Mouse (Mus musculus): ENCODE data around the gene Ak1. TPM values are rescaled to one million over a fixed set of nuclear protein-coding genes. Genes with fewer than 3 reads are reported as not detected.

Gene Ak1
- polyA plus RNA-seq, 3 experiments from 2014 or later, result 0.52 TPM; not detected in 2

GRCm38 (mm10) chr2:32601417-32602065 lies 20.0 kb upstream of the Ak1 start:
- ATAC-seq, result peak; percentile 58

- ATAC-seq, result peak; percentile 58
Observed at GRCm38 (mm10) chr2:32602600-32603054, 18.9 kb upstream of the Ak1 start.

GRCm38 (mm10) chr2:32604631-32605030 lies 16.9 kb upstream of the Ak1 start:
- no peak for ATAC-seq

DNA sequence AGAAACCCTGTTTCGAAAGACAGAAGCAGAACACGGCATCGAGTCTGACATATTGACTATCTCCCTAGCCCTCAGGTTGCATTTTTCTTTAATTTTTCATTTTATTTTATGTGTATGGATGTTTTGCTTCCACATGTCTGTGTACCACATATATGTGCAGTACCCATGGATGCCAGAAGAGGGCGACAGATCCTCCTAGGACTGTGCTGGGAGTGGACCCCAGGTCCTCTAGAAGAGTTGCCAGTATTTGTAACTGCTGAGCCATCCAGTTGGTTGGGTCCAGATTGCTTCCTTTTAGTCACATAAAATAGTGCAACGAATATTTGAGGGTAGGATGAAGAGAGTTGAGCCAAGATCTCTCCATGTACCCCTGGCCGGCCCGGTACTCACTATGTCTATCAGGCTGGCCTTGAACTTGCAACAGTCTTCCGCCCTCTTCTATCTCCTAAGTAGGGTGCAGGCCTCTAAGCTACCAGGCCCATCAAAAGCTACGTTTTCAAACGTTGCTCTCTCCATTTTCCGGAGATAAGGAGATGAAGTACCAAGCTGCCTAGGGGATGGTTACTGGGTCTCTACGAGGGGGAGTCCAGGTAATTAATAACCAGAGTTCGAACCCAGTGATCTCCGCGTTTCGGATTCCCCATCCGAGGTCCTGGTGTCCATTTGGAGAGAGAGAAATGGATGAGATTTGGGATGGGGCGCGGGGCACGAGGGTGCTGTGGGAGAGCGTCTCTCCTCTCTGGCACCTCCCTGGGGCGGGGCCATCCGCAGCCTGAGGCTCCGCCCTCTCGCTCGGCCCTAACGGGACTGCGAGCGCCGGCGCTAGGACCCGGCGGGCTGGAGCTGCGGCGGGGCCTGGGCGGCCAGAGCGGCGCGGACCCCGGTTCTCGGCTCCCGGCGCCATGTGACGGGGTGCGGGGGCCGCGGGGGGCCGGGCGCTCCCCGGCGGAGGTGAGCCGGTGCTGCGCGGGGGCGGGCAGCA lies 15.1 kb upstream of the Ak1 start:
- peak; percentile 62 for ATAC-seq

DNA sequence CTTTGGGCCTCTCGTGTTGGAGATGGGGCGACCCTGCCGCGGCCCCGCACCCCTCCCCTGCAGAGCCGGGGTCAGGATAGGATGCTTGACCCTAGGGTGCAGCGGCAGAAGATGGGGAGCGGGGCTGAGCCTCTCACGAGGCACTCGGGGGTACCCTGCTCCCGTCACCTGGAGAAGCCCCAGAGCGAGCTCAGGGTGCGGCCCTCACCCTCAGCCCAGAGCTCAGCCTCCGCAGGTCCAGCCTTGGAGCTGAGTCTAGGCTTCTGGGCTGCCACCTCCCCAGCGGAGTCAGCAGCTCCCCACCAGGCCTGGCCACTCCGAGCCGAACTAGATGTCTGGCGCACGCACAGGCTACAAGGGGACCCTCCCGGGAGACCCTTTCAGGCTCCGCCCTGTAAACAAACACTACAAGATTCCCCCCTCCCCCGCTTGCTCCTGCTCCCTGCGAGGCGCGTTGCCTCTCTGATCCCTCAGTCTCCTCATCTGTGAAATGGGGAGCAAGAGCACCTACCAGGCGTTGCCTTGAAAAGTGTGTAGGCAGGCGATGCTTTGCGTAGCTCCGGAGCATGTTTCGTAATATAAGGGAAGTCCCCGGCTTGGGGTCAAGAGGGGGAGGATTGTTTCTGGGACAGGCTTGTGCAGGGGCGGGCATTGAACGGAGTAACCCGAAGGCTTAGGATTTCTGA lies 14.2 kb upstream of the Ak1 start:
- peak; percentile 39 for ATAC-seq

DNA sequence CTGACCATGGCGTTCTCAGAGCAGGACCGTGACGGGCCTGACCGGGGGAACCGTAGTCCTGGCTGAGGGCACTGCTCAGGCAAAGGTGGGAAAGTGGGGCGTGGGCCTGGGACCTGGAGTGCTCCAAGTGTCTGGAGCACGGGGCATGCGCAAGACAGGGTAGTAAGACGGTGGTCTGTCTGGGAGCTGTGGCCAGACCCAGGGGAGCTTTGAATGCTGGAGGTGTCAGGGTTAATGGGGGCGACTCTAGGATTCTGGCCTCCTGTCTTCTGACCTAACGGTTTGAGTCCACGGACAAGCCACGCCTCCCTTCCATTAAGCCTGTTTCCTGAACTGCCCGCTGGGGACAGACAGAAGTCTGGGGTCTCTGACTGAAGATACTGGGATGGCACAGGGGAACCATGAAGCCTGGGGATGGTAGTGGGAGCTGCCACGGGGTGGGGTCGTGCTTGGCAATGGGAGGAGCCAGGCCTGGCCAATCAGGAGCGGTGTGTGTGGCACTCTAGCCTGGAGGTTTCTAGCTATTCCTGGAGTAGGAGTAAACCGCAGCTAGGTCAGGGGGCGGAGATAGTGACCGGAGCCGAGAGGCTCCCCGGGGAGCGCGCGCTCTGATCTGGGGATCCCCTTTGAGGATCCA lies 13.3 kb upstream of the Ak1 start:
- ATAC-seq, result peak; percentile 39

GRCm38 (mm10) chr2:32608778-32609435 lies 12.7 kb upstream of the Ak1 start:
- ATAC-seq, result no peak

- ATAC-seq, result no peak
Observed at GRCm38 (mm10) chr2:32610610-32611229, 10.8 kb upstream of the Ak1 start.

DNA sequence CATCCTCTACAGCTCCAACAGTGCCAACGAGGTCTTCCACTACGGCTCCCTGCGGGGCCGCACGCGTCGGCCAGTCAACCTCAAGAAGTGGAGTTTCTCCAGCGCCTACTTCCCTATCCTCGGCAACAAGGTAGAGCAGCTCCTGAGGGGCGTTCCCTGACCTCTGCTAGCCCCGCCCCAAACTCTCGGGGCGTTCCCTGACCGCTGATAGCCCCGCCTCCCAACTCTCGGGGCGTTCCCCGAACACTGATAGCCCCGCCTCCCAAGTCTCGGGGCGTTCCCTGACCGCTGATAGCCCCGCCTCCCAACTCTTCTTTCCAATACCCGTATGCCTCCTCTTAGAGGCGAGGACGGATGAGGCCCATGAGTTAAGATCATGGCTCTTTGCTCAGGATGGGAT lies 9.3 kb upstream of the Ak1 start:
- no peak for ATAC-seq

DNA sequence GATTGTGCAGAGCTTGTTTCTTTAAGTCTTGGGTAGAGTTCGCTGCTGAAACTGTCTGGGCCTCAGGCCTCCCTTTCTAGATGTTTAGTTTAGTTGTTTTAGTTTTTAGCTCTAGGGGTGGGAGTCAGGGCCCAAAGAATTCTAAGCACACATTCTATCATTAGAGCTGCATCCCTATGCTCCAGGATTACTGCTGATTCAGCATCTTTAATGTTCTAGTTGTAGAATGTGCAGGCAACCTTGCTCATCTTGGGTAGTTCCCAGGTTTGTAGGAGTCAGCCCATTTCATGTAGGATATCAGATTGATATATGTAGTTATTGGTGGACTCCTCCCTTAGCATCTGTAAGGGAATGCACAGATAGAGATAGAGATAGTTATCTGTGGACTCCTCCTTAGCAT lies 4.4 kb upstream of the Ak1 start:
- no peak for ATAC-seq

DNA sequence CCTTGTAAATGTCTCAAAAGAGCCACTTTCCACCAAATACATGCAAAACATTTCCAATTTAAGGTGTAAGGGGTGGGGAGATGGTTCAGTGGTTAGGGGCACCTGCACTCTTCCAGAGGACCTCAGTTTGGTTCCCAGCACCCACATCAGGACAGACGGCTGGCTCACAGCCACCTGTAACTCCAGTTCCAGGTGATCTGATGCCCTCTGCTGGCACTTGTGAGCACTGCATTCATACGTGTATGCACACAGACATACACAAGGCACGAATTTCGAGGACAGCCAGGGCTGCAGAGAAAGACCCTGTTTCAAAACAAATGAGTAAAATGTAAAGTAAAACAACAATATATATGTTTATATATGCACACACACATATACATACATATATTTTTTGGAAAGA lies 4.0 kb upstream of the Ak1 start:
- ATAC-seq, result no peak

DNA sequence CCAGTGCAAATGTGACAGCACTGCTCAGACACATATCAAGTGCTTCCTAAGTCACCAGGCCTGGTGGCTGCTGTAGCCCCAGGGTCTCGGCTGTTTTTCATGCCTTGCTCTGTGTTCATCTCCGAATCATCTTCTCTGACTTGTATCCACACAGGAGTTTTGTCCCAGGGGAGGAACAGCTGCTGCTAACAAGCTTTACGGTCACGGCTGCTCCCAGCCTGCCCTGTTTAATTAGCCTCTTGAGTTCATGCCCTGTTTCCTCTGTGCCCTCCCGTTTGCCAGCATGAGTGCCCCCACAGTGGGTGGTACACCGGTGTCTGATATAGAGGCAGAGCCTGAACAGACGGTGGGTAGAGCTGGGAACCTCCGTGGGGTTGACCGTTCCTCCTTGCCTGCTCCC lies 3.5 kb upstream of the Ak1 start:
- ATAC-seq, result no peak

- ATAC-seq, result no peak
Observed at GRCm38 (mm10) chr2:32620682-32621516, 659 bp upstream of the Ak1 start.

DNA sequence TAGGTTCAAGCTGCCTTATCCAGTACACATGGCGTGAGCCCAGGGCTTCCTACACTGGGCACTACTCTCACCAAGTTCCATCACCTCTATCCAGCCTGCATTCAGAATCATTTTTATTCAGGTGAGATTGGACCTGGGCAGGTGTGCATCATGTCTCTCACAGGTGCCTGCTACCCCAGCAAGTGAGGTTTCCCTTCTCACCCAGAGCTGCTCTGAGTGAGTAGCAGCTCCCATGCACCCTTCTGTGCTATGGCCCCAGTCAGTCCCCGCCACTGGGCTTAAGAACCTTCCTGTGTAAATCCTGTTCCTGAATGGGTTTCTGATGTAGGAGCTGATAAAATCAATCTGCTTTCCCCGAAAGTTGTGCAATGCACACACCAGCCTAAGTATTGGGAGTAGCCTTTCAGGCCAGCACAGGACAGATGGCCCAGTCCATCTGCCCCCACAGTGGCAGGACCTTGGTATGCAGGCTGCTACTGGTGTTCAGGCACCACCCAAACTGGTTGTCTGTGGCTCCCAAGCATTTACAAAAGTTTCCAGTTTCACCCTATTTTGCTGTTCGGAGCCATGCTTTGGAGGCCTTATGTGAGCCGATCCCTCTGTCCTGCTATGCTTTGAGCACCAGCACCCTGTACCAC lies 2.7 kb downstream of the Ak1 start:
- ATAC-seq, result no peak

DNA sequence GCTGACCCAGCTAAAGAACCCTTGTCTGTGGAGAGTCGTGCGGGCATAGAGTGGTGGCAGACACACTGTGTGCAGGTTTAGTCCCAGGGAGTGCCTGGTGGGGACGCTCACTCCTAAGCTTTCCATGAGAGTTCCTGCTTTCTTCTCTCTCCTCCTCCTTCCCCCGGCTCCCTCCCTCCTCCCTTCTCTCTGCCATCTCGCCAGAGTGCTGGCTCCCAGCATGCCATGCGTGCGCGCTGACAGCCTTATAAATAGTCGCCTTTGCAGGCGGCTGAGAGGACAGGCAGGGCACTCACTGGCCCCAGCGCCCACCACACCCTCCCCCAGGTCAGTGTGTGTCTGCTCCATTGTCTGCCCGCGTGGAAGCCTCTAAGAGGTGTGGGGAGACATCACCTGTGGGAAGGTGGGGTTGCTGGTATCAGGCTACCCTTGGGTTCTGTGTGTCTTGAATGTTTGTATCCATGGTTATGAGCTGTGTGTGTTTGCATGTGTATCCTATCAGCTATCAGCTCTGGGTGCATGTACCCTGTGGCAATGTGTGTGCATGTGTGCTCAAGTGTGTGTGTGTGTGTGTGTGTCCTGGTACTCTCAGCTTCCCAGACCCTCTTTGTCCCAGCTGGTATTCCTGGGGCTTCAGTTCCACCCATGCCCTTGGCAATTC lies 3.8 kb downstream of the Ak1 start:
- ATAC-seq, result no peak

GRCm38 (mm10) chr2:32625873-32626694 lies 4.5 kb downstream of the Ak1 start:
- no peak for ATAC-seq

- ATAC-seq, result no peak
Observed at GRCm38 (mm10) chr2:32627266-32628043, 5.9 kb downstream of the Ak1 start.

- ATAC-seq, result no peak
Observed at GRCm38 (mm10) chr2:32628044-32628550, 6.5 kb downstream of the Ak1 start.
